Mouse (Mus musculus) heart, embryonic 11.5 days (tissue): ENCODE measurements around the gene Ssr2. TPM values are rescaled to one million over a fixed set of nuclear protein-coding genes. Genes with fewer than 3 reads are reported as not detected.

Experiments used
- ATAC-seq: fragments of 200-750 bp; cut with Nextera tagmentation; replicated peaks from 2 replicates; pipeline ENCODE4 v1.8.0; 2017; ENCODE audit warnings: moderate library complexity; ENCODE audit not compliant: insufficient number of reproducible peaks, low FRiP score, low TSS enrichment
- H3K27ac ChIP-seq: fragments of 300-500 bp; sonication (generic); 2 replicates; pipeline ENCODE4 v1.5.1; 2014; ENCODE audit warnings: mild to moderate bottlenecking, low read depth, low read length
- H3K27me3 ChIP-seq: fragments of 300-500 bp; sonication (generic); 2 replicates; pipeline ENCODE4 v1.6.1; 2014; ENCODE audit warnings: mild to moderate bottlenecking, low read length, mixed read lengths; ENCODE audit not compliant: control insufficient read depth, insufficient read depth
- H3K36me3 ChIP-seq: fragments of 300-500 bp; sonication (generic); 2 replicates; pipeline ENCODE4 v1.6.1; 2014; ENCODE audit warnings: mild to moderate bottlenecking, low read length, moderate library complexity, mixed read lengths; ENCODE audit not compliant: control insufficient read depth, insufficient read depth
- H3K4me1 ChIP-seq: fragments of 300-500 bp; sonication (generic); 2 replicates; pipeline ENCODE4 v1.6.1; 2014; ENCODE audit warnings: low read length; ENCODE audit not compliant: control insufficient read depth, insufficient read depth
- H3K4me2 ChIP-seq: fragments of 300-500 bp; sonication (generic); 2 replicates; pipeline ENCODE4 v1.6.1; 2014; ENCODE audit warnings: mild to moderate bottlenecking, moderate library complexity
- H3K4me3 ChIP-seq: fragments of 300-500 bp; sonication (generic); 2 replicates; pipeline ENCODE4 v1.5.1; 2014; ENCODE audit warnings: low read depth, low read length
- H3K9ac ChIP-seq: fragments of 300-500 bp; sonication (generic); 2 replicates; pipeline ENCODE4 v1.6.1; 2014; ENCODE audit warnings: mild to moderate bottlenecking, low read depth, low read length, moderate library complexity
- H3K9me3 ChIP-seq: fragments of 300-500 bp; sonication (generic); replicated peaks from 2 replicates; pipeline ENCODE4 v1.6.1; 2016; ENCODE audit warnings: low read length; ENCODE audit not compliant: control insufficient read depth
- WGBS: fragments of 180-500 bp; shearing (Covaris S2); extraction: QIAGEN DNeasy Blood & Tissue Kit; methylation state at CpG from one replicate; pipeline ENCODE4 v1.1.7; 2014; ENCODE audit not compliant: insufficient replicate concordance; 5-methylcytosine and 5-hydroxymethylcytosine counted together
- polyA plus RNA-seq: library from polyadenylated mRNA; unstranded; fragments of >200 nt; fragmentation: Nextera tagmentation; extraction: Ambion mirVana; gene quantifications from 2 replicates; pipeline ENCODE4 v1.2.1, GENCODE M21; 2014

Ssr2 gene
- polyA plus RNA-seq, 1 experiment from 2014 or later, result 206 TPM

DNA sequence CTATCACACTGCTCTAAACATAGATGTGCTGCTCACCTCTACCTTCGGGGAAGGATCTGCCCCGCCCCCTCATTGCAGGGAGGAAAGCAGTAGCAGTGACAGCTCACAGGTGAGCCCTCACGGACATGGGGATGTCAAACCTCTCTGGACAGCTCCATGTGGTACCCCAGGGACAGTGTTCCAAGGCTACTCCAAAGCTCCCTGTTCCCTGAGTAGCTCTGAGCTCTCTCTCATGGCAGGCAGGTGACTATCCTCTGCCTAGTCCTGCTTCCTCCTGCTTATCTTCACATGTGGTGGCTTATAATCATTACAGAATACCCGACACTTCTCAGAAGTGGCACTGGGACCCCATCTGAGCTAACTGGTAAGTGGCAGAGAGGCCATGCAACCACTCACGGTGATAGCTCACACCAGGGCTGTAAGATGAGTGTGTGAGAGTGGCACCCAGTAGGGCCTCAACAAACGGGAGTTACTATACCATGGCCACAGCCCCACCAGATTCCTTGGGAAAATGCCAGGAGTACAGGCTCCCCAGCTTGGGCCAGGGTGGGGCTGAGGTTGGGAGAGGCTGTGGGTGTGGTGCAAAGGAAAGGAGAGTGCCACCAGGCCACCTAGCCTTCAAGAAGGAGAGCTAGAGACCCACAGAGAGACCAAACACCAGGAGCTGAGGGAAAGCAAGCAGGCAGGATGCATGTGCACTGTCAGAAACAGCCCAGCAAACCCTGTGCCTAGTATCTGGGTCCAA is 28.8 kb upstream of the Ssr2 start:
- Histone ChIP-seq H3K27ac (no peak overlapping the region), H3K36me3 (no peaks in the 10 kb centered on the region), H3K9me3 (no peaks in the 10 kb centered on the region), H3K4me3 (no peak overlapping the region), H3K4me2 (no peak overlapping the region), H3K4me1 (no peaks in the 10 kb centered on the region; the same call in 1 of the 2 replicates), H3K9ac (no peak overlapping the region), H3K27me3 (no peaks in the 10 kb centered on the region)
- 64% methylated on average over 6 of the region's 6 CpGs for WGBS
- ATAC-seq, result no peak

DNA sequence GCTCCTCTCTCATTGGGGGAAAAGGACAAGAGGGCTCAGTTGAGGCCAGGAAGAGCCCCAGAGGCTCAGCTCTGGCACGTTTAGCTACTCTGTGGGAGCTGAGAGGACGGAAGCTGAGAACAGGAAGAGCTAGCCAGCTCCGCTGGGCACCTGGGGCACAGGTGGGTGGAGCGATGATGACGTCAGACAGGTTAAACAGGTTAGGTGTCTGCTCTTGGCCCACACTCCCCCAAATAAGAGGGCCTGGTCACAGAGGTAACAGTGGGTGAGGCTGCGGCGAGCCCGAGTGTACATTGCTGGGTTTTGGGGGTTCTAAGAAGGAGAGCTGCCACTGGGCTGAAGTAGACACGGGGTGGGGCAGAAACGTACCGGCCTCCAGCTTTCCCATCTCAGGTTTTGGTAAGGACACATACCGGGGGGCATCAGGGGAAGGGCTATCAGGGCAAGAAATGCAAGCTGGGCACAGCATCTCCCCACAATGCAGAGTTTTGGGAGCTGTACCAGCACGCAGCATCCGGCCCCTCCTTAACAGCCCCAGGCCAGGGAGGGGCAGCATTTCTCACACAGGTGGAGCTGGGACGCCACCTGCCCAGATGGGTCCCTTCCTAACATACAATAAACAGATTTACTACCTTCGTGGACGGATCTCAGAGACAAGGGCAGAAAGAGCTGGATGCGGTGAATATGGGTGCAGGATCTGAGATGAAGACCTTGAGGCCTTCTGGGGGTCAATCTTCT is 27.3 kb upstream of the Ssr2 start, which contains the start of gene Rab25:
Gene Rab25 (minus strand): TSS at position 121 of the 738 bp plus-strand sequence.
- Histone ChIP-seq H3K27me3 (no peaks in the 10 kb centered on the region), H3K36me3 (no peaks in the 10 kb centered on the region), H3K4me1 (peaks cover 4% of the 10 kb centered on the region; the same call in 1 of the 2 replicates), H3K9ac (no peak within 1 kb of the TSS), H3K4me2 (no peak within 1 kb of the TSS), H3K9me3 (no peaks in the 10 kb centered on the region), H3K27ac (no peak within 1 kb of the TSS), H3K4me3 (no peak within 1 kb of the TSS)
- WGBS, result 46% methylated on average over 18 of the region's 18 CpGs
- ATAC-seq, result no peak

GRCm38 (mm10) chr3:88551586-88551985 is 24.1 kb upstream of the Ssr2 start:
- Histone ChIP-seq H3K4me3 (no peak overlapping the region), H3K27ac (no peak overlapping the region), H3K9ac (no peak overlapping the region), H3K9me3 (no peaks in the 10 kb centered on the region), H3K4me1 (peaks cover 14% of the 10 kb centered on the region), H3K4me2 (peak overlapping the region; percentile 87), H3K36me3 (peaks cover 10% of the 10 kb centered on the region), H3K27me3 (no peaks in the 10 kb centered on the region)
- WGBS, result 78% methylated on average over 4 of the region's 4 CpGs
- no peak for ATAC-seq

DNA sequence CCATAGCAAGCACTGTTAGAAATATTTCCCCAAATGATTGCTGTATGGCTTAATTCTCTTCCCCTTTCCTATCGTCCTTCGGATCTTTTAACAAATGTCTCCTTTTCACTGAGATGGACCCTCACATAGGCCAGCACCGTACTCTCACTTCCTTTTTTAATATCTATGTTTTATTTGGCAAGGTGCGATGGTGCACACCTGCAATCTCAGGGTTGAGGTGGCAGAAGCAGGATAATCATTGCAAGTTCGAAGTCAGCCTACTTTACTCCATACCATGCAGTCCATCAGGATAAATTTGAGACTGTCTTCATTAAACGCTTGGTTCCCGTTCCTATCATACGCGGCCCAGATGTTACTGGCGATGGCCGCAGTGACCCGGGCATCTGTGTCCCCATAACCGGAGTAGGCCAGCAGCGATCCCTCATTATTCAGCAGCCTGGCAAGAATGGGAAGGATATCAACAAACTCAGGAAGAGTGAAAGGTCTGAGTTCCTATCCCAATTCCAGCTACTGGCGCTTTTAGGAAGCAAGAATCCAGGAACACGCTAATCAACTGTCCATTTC is 23.5 kb upstream of the Ssr2 start:
- Histone ChIP-seq H3K36me3 (peaks cover 16% of the 10 kb centered on the region), H3K4me1 (peaks cover 14% of the 10 kb centered on the region), H3K4me3 (peak overlapping the region; percentile 80), H3K9me3 (no peaks in the 10 kb centered on the region), H3K4me2 (peak overlapping the region; percentile 87), H3K27me3 (no peaks in the 10 kb centered on the region), H3K9ac (peak overlapping the region; percentile 93), H3K27ac (peak overlapping the region; percentile 98)
- no peak for ATAC-seq
- 21% methylated on average over 16 of the region's 16 CpGs for WGBS

- peak within 1 kb of the TSS; percentile 87 for H3K4me2 ChIP-seq
- peak within 1 kb of the TSS; percentile 93 for H3K9ac ChIP-seq
- peak; percentile 86 for ATAC-seq
- WGBS, result under 1% methylated on average over 48 of the region's 48 CpGs
- peak within 1 kb of the TSS; percentile 98 for H3K27ac ChIP-seq
- peaks cover 17% of the 10 kb centered on the region for H3K36me3 ChIP-seq
- H3K4me1 ChIP-seq, result peaks cover 14% of the 10 kb centered on the region
- H3K27me3 ChIP-seq, result no peaks in the 10 kb centered on the region
- no peaks in the 10 kb centered on the region for H3K9me3 ChIP-seq
- H3K4me3 ChIP-seq, result peak within 1 kb of the TSS; percentile 80
These were observed 22.8 kb upstream of the Ssr2 start, which contains the start of gene Lamtor2 for GRCm38 (mm10) chr3:88552676-88553524. TSS of gene Lamtor2 (minus strand) at chr3:88553074.

DNA sequence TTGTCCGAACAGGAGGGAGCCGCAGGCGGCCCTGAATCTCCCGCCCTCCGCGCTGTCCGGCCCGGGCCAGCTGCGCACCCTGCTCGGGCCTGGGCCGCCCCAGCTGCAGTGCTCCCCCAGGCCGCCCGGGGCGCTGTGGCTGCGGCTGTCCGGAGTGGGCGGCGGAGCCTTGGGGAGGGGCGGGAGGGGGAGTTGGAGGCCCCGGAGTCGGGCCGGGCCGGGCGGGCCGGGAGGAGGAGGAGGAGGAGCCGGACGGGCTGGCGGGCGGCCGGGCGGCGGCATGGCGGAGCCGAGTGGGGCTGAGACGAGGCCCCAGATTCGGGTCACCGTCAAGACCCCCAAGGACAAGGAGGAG is 22.2 kb upstream of the Ssr2 start, which contains the start of gene Ubqln4:
Gene Ubqln4 (plus strand): TSS at position 234 of the 355 bp plus-strand sequence.
- Histone ChIP-seq H3K36me3 (peaks cover 20% of the 10 kb centered on the region), H3K4me2 (peak within 1 kb of the TSS; percentile 87), H3K9me3 (no peaks in the 10 kb centered on the region), H3K9ac (peak within 1 kb of the TSS; percentile 93), H3K4me3 (peak within 1 kb of the TSS; percentile 80), H3K27ac (peak within 1 kb of the TSS; percentile 98), H3K4me1 (peaks cover 14% of the 10 kb centered on the region), H3K27me3 (no peaks in the 10 kb centered on the region)
- 0% methylated on average over 21 of the region's 37 CpGs for WGBS
- ATAC-seq, result peak; percentile 87

- peak overlapping the region; percentile 93 for H3K9ac ChIP-seq
- H3K9me3 ChIP-seq, result no peaks in the 10 kb centered on the region
- ATAC-seq, result peak; percentile 47
- WGBS, result under 1% methylated on average over 39 of the region's 41 CpGs
- peaks cover 22% of the 10 kb centered on the region for H3K36me3 ChIP-seq
- H3K4me1 ChIP-seq, result peaks cover 14% of the 10 kb centered on the region
- no peaks in the 10 kb centered on the region for H3K27me3 ChIP-seq
- peak overlapping the region; percentile 80 for H3K4me3 ChIP-seq
- peak overlapping the region; percentile 98 for H3K27ac ChIP-seq
- peak overlapping the region; percentile 87 for H3K4me2 ChIP-seq
These were observed 21.6 kb upstream of the Ssr2 start for GRCm38 (mm10) chr3:88553880-88554586.
